Mouse (Mus musculus): Measurements from ENCODE around the gene Dlat.
"Not testable (repeated sequence)": the region's sequence is repeated elsewhere in the genome, so short reads cannot be mapped to it uniquely, and the experiment has no call there.

Gene Dlat

GRCm38 (mm10) chr9:50658941-50659388 is 615 bp downstream of the Dlat start:
- DNase-seq: no peak

GRCm38 (mm10) chr9:50658391-50658790 is 1.2 kb downstream of the Dlat start:
- no peak for DNase-seq

GRCm38 (mm10) chr9:50650503-50650902 is 9.1 kb downstream of the Dlat start:
- DNase-seq: no peak

- DNase-seq: no peak
These were observed 12.7 kb downstream of the Dlat start for GRCm38 (mm10) chr9:50646826-50647370.

- DNase-seq: no peak
These were observed 25.3 kb downstream of the Dlat start for GRCm38 (mm10) chr9:50634270-50634669.

- DNase-seq: peak; percentile 13
These were observed 26.5 kb downstream of the Dlat start for GRCm38 (mm10) chr9:50633059-50633458.

GRCm38 (mm10) chr9:50632016-50632688 is 27.4 kb downstream of the Dlat start:
- DNase-seq: no peak

- DNase-seq: not testable (repeated sequence)
These were observed 28.7 kb downstream of the Dlat start for GRCm38 (mm10) chr9:50630903-50631302.

- no peak for DNase-seq
These were observed 41.7 kb downstream of the Dlat start for GRCm38 (mm10) chr9:50617794-50618330.

GRCm38 (mm10) chr9:50616766-50617603 is 42.6 kb downstream of the Dlat start, which contains the start of the genes Pih1d2 and Nkapd1:
TSS of gene Pih1d2 (plus strand) at chr9:50617321.
TSS of gene Nkapd1 (minus strand) at chr9:50617464.
- DNase-seq: peak; percentile 87

- DNase-seq: no peak
These were observed 43.4 kb downstream of the Dlat start for GRCm38 (mm10) chr9:50616161-50616560.

GRCm38 (mm10) chr9:50612115-50612514 is 47.5 kb downstream of the Dlat start:
- DNase-seq: no peak

- DNase-seq: no peak
These were observed 55.2 kb downstream of the Dlat start for GRCm38 (mm10) chr9:50604338-50604737.

GRCm38 (mm10) chr9:50603998-50604324 is 55.6 kb downstream of the Dlat start:
- DNase-seq: no peak

- DNase-seq: peak; percentile 94
These were observed 56.2 kb downstream of the Dlat start, which contains the start of the genes Sdhd and Timm8b for GRCm38 (mm10) chr9:50603189-50603997. TSS of gene Sdhd (minus strand) at chr9:50603812. TSS of gene Timm8b (plus strand) at chr9:50603910.

GRCm38 (mm10) chr9:50602055-50602845 is 57.3 kb downstream of the Dlat start:
- no peak for DNase-seq

GRCm38 (mm10) chr9:50601536-50601935 is 58.0 kb downstream of the Dlat start:
- DNase-seq: no peak

- DNase-seq: no peak
These were observed 62.6 kb downstream of the Dlat start for GRCm38 (mm10) chr9:50596973-50597372.

GRCm38 (mm10) chr9:50594794-50595417 is 64.7 kb downstream of the Dlat start:
- DNase-seq: no peak

- DNase-seq: peak; percentile 55
These were observed 66.0 kb downstream of the Dlat start for GRCm38 (mm10) chr9:50593544-50593943.

GRCm38 (mm10) chr9:50592955-50593354 is 66.6 kb downstream of the Dlat start:
- DNase-seq: no peak
